Mouse (Mus musculus) hindbrain, embryonic 14.5 days (tissue): Measurements from ENCODE around the gene Atxn1. TPM values are rescaled to one million over a fixed set of nuclear protein-coding genes. Genes with fewer than 3 reads are reported as not detected.

Experiments used
- ATAC-seq: fragments of 200-750 bp; cut with Nextera tagmentation; 2 replicates; pipeline ENCODE4 v1.8.0; 2017; ENCODE audit warnings: moderate number of reproducible peaks, mild to moderate bottlenecking, moderate TSS enrichment, moderate library complexity; ENCODE audit not compliant: low FRiP score
- DNase-seq: peaks from one replicate; pipeline ENCODE4 v3.0.0-alpha.2; 2015; ENCODE audit warnings: low spot score
- H3K27ac ChIP-seq: fragments of 300-500 bp; sonication (generic); 2 replicates; pipeline ENCODE4 v1.5.1; 2014; ENCODE audit warnings: mild to moderate bottlenecking, moderate library complexity
- H3K27me3 ChIP-seq: fragments of 300-500 bp; sonication (generic); 2 replicates; pipeline ENCODE4 v1.6.1; 2014; ENCODE audit warnings: mild to moderate bottlenecking, low read length, mixed read lengths; ENCODE audit not compliant: control insufficient read depth, insufficient read depth
- H3K36me3 ChIP-seq: fragments of 300-500 bp; sonication (generic); replicated peaks from 2 replicates; pipeline ENCODE4 v1.6.1; 2014; ENCODE audit not compliant: control insufficient read depth, insufficient read depth
- H3K4me1 ChIP-seq: fragments of 300-500 bp; sonication (generic); replicated peaks from 2 replicates; pipeline ENCODE4 v1.6.1; 2014; ENCODE audit warnings: antibody characterized with exemption, low read length, mixed read lengths; ENCODE audit not compliant: control insufficient read depth, insufficient read depth
- H3K4me2 ChIP-seq: fragments of 300-500 bp; sonication (generic); replicated peaks from 2 replicates; pipeline ENCODE4 v1.6.1; 2014; ENCODE audit warnings: mild to moderate bottlenecking, moderate library complexity
- H3K4me3 ChIP-seq: fragments of 300-500 bp; sonication (generic); replicated peaks from 2 replicates; pipeline ENCODE4 v1.5.1; 2014; ENCODE audit warnings: mild to moderate bottlenecking, low read length
- H3K9ac ChIP-seq: fragments of 300-500 bp; sonication (generic); 2 replicates; pipeline ENCODE4 v1.6.1; 2014
- H3K9me3 ChIP-seq: fragments of 300-500 bp; sonication (generic); 2 replicates; pipeline ENCODE4 v1.6.1; 2016; ENCODE audit warnings: low read length; ENCODE audit not compliant: control insufficient read depth
- WGBS: fragments of 180-500 bp; shearing (Covaris S2); extraction: QIAGEN DNeasy Blood & Tissue Kit; methylation state at CpG from one replicate; pipeline ENCODE4 v1.1.7; 2014; 5-methylcytosine and 5-hydroxymethylcytosine counted together
- polyA plus RNA-seq: library from polyadenylated mRNA; unstranded; fragments of >200 nt; fragmentation: Nextera tagmentation; extraction: Ambion mirVana; gene quantifications from 2 replicates; pipeline ENCODE4 v1.2.1, GENCODE M21; 2014

Atxn1 gene
- polyA plus RNA-seq, 1 experiment from 2014 or later, result 8.1 TPM

DNA sequence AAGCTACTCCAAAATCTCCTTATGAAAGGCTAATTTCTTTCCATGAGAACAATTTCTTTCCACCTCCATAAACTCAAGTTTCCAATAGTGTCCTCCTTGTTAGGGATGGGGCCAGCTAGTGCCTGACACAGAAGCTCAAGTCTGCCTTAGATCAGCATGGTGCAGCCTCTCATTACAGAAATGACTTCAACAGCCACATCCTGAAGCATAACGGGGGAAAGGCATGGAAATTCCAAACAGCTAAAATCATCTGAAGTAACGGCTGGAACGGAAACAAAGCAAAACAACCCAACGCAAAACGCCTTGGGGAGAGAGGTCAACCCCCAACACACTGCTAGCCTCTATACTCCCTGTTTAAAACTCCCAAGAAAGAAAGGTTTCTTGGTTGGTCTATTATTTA lies 284.2 kb downstream of the Atxn1 start:
- Histone ChIP-seq H3K27ac (no peak overlapping the region), H3K36me3 (no peaks in the 10 kb centered on the region), H3K27me3 (no peaks in the 10 kb centered on the region), H3K9ac (no peak overlapping the region), H3K4me3 (no peak overlapping the region), H3K9me3 (no peaks in the 10 kb centered on the region), H3K4me1 (no peaks in the 10 kb centered on the region), H3K4me2 (no peak overlapping the region)
- DNase-seq (no peak), ATAC-seq (no peak)
- WGBS, result 84% methylated on average over 5 of the region's 5 CpGs

DNA sequence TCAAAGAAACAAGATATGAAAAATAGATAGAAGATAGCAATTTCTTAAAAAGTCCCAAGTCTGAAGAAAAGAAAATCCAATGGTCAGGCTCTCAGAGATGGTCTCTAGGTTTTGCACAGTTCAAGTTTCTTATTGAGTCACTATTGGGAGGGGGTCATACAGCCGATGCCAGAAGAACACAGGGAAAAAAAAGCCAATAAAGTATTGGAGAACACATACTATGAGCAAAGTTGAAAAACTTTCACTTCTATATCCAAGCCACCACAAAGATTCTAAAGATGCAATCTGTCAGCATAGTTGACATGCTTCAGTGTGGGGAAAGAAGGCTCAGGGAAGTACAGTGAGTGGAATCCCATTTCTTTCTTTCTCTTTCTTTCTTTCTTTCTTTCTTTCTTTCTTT lies 285.7 kb downstream of the Atxn1 start:
- H3K27ac ChIP-seq, result no peak overlapping the region
- H3K4me1 ChIP-seq, result no peaks in the 10 kb centered on the region
- 97% methylated on average over 1 of the region's 1 CpGs for WGBS
- no peak overlapping the region for H3K4me3 ChIP-seq
- no peak overlapping the region for H3K4me2 ChIP-seq
- no peaks in the 10 kb centered on the region for H3K36me3 ChIP-seq
- no peaks in the 10 kb centered on the region for H3K27me3 ChIP-seq
- no peaks in the 10 kb centered on the region for H3K9me3 ChIP-seq
- ATAC-seq (no peak), DNase-seq (no peak)
- H3K9ac ChIP-seq, result no peak overlapping the region

DNA sequence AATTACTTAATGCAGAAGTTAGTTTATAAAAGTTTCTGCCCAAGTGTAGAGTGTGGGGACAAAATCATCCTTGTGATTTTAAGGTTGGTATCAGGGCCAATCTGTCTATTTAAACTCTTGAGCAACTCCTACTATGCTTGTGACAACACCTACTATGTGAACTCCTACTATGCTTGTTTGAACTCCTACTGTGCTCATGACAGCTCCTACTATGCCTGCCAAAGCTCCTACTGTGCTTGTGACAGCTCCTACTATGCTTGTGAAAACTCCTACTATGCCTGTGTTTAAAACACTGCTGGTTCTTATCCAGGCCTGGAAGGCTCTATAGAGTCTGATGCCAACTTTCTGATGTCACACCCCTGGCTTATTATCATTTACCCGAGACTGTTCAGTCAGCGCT lies 292.2 kb downstream of the Atxn1 start:
- no peaks in the 10 kb centered on the region for H3K9me3 ChIP-seq
- no peak overlapping the region for H3K4me2 ChIP-seq
- H3K27me3 ChIP-seq, result no peaks in the 10 kb centered on the region
- no peak overlapping the region for H3K27ac ChIP-seq
- ATAC-seq, result no peak
- no peaks in the 10 kb centered on the region for H3K4me1 ChIP-seq
- no peak for DNase-seq
- no peak overlapping the region for H3K4me3 ChIP-seq
- no peak overlapping the region for H3K9ac ChIP-seq
- 64% methylated on average over 2 of the region's 2 CpGs for WGBS
- no peaks in the 10 kb centered on the region for H3K36me3 ChIP-seq

DNA sequence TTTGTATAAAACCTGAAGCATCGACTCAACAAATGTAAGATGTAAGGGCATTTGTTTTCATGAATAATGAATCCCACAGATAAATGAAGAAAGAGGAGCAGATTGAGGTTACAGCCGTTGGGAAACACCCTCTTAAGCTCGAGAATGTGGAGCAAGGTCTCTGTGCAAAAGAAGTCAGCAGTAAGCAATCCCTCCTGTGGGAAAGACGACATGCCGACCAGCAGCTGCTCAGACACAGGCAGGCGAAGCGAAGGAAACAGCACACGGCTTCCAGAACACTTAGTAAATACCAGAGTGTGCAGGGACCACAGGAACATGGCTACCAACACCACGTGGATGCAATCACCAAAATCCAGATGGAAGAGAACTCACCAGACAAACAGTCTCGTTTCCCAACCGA lies 294.8 kb downstream of the Atxn1 start:
- ATAC-seq (no peak), DNase-seq (no peak)
- H3K4me1 ChIP-seq, result no peaks in the 10 kb centered on the region
- H3K9ac ChIP-seq, result no peak overlapping the region
- H3K36me3 ChIP-seq, result no peaks in the 10 kb centered on the region
- no peaks in the 10 kb centered on the region for H3K9me3 ChIP-seq
- WGBS, result 83% methylated on average over 11 of the region's 11 CpGs
- no peak overlapping the region for H3K27ac ChIP-seq
- H3K4me3 ChIP-seq, result no peak overlapping the region
- H3K4me2 ChIP-seq, result no peak overlapping the region
- H3K27me3 ChIP-seq, result no peaks in the 10 kb centered on the region

DNA sequence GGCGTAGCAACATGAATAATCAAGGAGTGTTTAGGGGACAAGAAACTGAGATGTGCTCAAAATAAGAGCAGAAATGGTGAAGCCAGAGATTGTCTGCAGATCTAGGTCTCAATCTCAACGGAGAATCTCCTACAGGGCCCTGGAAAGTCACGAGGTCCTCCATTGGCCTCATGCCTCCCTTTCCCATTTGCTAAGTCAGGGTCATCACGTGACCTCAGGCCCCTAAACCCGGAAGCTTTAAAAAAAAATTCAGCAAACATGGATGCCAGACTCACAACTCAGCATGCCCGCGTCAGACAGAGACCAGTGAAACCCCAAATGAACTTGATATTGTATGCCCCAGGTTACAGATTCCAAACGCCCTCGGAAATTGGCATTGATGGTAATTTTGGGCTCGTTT lies 302.0 kb downstream of the Atxn1 start:
- Histone ChIP-seq H3K4me1 (peaks cover 9% of the 10 kb centered on the region), H3K27ac (no peak overlapping the region), H3K9me3 (no peaks in the 10 kb centered on the region), H3K4me3 (no peak overlapping the region), H3K27me3 (no peaks in the 10 kb centered on the region), H3K36me3 (no peaks in the 10 kb centered on the region), H3K9ac (no peak overlapping the region), H3K4me2 (no peak overlapping the region)
- WGBS, result 93% methylated on average over 10 of the region's 10 CpGs
- no peak for DNase-seq
- ATAC-seq, result no peak

DNA sequence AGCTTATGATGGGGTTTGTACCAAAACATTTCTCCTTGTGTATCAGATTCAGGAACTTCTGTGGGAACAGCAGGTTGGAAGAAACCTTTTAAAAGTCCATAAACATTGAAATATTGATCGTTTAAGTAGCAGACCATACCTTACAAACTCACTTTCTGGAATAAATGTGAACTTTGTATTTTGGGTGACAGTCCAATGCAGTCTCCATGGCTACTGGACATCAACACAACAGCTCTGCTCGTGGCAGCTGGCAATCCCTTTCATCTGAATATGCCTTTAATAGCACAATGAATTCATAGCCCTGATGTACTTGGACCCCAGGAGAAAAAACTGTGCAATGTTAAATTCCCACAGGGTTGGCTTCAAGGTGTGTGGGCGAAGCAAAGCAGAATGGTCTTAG lies 302.6 kb downstream of the Atxn1 start:
- no peak for DNase-seq
- peak overlapping the region; percentile 12; the same call in 1 of the 2 replicates for H3K27ac ChIP-seq
- H3K4me1 ChIP-seq, result peaks cover 9% of the 10 kb centered on the region
- no peak overlapping the region for H3K4me3 ChIP-seq
- ATAC-seq, result no peak
- 61% methylated on average over 3 of the region's 3 CpGs for WGBS
- H3K36me3 ChIP-seq, result no peaks in the 10 kb centered on the region
- H3K9ac ChIP-seq, result no peak overlapping the region
- H3K4me2 ChIP-seq, result no peak overlapping the region
- no peaks in the 10 kb centered on the region for H3K27me3 ChIP-seq
- H3K9me3 ChIP-seq, result no peaks in the 10 kb centered on the region

DNA sequence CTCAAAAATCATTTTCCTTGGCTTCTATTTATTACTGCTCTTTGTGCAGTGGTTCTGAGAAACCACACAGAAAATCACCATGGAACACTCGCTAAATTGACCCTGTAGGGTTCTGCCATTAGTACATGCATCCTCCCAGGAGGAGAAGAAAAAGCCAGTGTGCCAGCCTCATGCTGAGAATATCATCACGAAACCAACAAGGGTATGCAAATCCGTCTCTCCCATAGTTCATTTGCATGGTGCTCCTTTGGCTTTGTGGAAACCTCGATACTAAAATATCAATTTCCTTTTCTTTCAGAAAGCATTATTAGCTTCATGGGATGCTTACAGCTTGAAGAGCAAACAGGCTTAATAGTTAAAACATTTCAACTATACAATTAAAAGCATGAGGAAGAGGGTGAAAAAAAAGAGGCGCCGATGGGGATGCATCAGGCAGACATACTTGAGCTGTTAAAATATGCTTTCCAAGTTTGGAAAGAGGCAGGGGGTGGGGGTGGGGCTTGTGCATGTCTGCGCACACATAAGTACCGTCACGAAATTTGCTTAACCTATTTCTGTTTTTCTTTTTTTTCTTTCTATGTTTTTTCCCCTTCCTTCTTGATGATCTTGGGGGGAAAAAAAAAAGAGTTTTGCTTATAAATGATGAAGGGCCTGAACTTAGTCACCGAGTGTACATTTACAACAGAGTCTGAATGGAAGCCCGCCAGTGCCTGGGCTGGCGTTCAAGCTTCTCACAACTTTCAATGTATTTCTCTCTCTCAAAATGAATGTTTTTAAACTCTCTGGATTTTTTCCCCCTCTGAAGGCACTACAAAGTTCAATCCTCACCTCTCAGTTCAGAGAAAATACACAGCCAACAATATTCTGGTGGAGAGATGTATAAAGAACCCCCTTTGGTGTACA lies 303.3 kb downstream of the Atxn1 start:
- 60% methylated on average over 12 of the region's 12 CpGs for WGBS
- Histone ChIP-seq H3K4me1 (peaks cover 9% of the 10 kb centered on the region), H3K4me2 (no peak overlapping the region), H3K27me3 (no peaks in the 10 kb centered on the region), H3K36me3 (no peaks in the 10 kb centered on the region), H3K27ac (peak overlapping the region; percentile 12; the same call in 1 of the 2 replicates), H3K9me3 (no peaks in the 10 kb centered on the region), H3K4me3 (no peak overlapping the region), H3K9ac (no peak overlapping the region)
- DNase-seq, result no peak
- no peak for ATAC-seq

DNA sequence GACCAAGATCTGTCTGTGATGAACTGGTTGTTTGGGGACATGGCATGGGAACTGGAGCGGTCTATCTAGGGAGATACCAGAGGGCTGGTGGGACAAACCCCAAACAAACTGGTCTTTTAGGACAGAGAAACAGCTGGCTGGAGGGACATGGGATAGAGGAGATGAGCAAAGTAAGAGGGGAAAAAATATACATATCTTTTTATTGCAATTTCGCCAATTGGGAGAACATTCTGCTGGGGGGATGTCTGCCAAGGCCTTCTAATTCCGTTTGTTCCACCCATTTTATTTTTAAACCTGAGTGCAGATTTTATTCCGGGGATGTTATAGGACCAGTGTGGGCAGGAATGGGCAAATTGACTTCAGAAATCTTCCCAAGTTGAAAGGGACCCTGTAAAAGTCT lies 305.0 kb downstream of the Atxn1 start:
- DNase-seq (no peak), ATAC-seq (no peak)
- WGBS, result 88% methylated on average over 4 of the region's 4 CpGs
- Histone ChIP-seq H3K4me1 (peaks cover 9% of the 10 kb centered on the region), H3K4me2 (no peak overlapping the region), H3K4me3 (no peak overlapping the region), H3K36me3 (no peaks in the 10 kb centered on the region), H3K9ac (no peak overlapping the region), H3K27ac (no peak overlapping the region), H3K9me3 (no peaks in the 10 kb centered on the region), H3K27me3 (no peaks in the 10 kb centered on the region)

DNA sequence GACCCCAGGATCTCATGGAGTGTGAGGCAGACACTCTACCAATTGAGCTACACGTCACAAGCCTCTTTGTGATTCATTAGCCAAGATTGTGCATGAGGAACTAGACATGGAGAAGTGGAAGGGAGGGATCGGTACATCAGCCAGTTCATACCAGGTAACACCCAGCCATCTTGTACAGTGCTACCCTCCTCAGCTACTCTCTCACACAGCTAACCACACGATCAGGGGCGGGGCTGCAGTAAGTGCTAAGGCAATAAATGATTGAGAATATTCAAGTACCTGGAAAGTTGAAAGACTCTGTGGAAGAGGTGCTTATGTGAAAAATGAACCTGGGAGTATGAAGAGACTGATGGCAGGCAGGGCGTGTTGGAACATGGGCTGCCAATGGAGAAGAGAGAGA lies 306.5 kb downstream of the Atxn1 start:
- Histone ChIP-seq H3K27ac (no peak overlapping the region), H3K4me1 (peaks cover 9% of the 10 kb centered on the region), H3K27me3 (no peaks in the 10 kb centered on the region), H3K9ac (no peak overlapping the region), H3K4me3 (no peak overlapping the region), H3K9me3 (no peaks in the 10 kb centered on the region), H3K36me3 (no peaks in the 10 kb centered on the region), H3K4me2 (no peak overlapping the region)
- no peak for ATAC-seq
- no peak for DNase-seq
- 96% methylated on average over 5 of the region's 5 CpGs for whole genome bisulfite sequencing
